Mouse (Mus musculus) MEL (cell line): Measurements from ENCODE around the gene Tmem236. TPM values are rescaled to one million over a fixed set of nuclear protein-coding genes. Genes with fewer than 3 reads are reported as not detected.

Experiments
- DNase-seq: peaks from one replicate; pipeline ENCODE4 v3.0.0; 2011; ENCODE audit warnings: low read depth, low spot score
- H3K27ac ChIP-seq: 2 replicates; pipeline ENCODE4 v1.5.1; 2012; ENCODE audit warnings: low read depth, mild to moderate bottlenecking, control low read depth, low read length, moderate library complexity; ENCODE audit not compliant: control insufficient read depth
- H3K27me3 ChIP-seq, 2 experiments: fragments of 150-350 bp in 1 of 2; sonication (generic) in 1 of 2; 2 replicates each; pipeline ENCODE4 v1.6.1; 2012; ENCODE audit warnings: low read length in 2 of 2, mild to moderate bottlenecking in 2 of 2, improper control_type of control experiment in 1 of 2, moderate library complexity in 1 of 2; ENCODE audit not compliant: insufficient read depth in 2 of 2, control insufficient read depth in 1 of 2
- H3K36me3 ChIP-seq, 2 experiments: 2 replicates each; pipeline ENCODE4 v1.6.1; 2012 to 2014; ENCODE audit warnings: low read length in 2 of 2, improper control_type of control experiment in 1 of 2, inconsistent platforms in 1 of 2, mild to moderate bottlenecking in 1 of 2; ENCODE audit not compliant: insufficient read depth in 2 of 2, control insufficient read depth in 1 of 2
- H3K4me1 ChIP-seq, 2 experiments: fragments of 150-350 bp in 1 of 2; sonication (generic) in 1 of 2; 2 replicates each; pipeline ENCODE4 v1.6.1; 2012; ENCODE audit warnings: low read length in 2 of 2, improper control_type of control experiment in 1 of 2, mild to moderate bottlenecking in 1 of 2; ENCODE audit not compliant: insufficient read depth in 2 of 2, control insufficient read depth in 1 of 2
- H3K4me3 ChIP-seq, 2 experiments: fragments of 150-350 bp in 1 of 2; sonication (generic) in 1 of 2; 2 replicates each; pipeline ENCODE4 v1.5.1; 2012; ENCODE audit warnings: low read depth in 2 of 2, low read length in 2 of 2, mild to moderate bottlenecking in 2 of 2, moderate library complexity in 2 of 2, control low read depth in 1 of 2, improper control_type of control experiment in 1 of 2; ENCODE audit not compliant: control insufficient read depth in 1 of 2, insufficient read depth in 1 of 2
- H3K79me2 ChIP-seq: 2 replicates; pipeline ENCODE4 v1.6.1; 2012; ENCODE audit warnings: mild to moderate bottlenecking, low read length, moderate library complexity; ENCODE audit not compliant: control insufficient read depth, poor library complexity, insufficient read depth
- H3K9ac ChIP-seq: 2 replicates; pipeline ENCODE4 v1.6.1; 2012; ENCODE audit warnings: low read depth, mild to moderate bottlenecking, control low read depth, low read length, moderate library complexity; ENCODE audit not compliant: control insufficient read depth, poor library complexity, severe bottlenecking
- H3K9me3 ChIP-seq: fragments of 150-350 bp; sonication (generic); replicated peaks from 2 replicates; pipeline ENCODE4 v1.6.1; 2012; ENCODE audit warnings: mild to moderate bottlenecking, low read length, improper control_type of control experiment, moderate library complexity; ENCODE audit not compliant: insufficient read depth
- BHLHE40 ChIP-seq: IDR thresholded peaks from 2 replicates; pipeline ENCODE4 v1.6.1; 2012; ENCODE audit warnings: low read depth, mild to moderate bottlenecking, inconsistent platforms, low read length, improper control_type of control experiment, borderline replicate concordance
- CHD2 ChIP-seq: IDR thresholded peaks from 2 replicates; pipeline ENCODE4 v1.6.1; 2011; ENCODE audit warnings: low read length, improper control_type of control experiment
- E2F4 ChIP-seq: IDR thresholded peaks from 2 replicates; pipeline ENCODE4 v1.6.1; 2011; ENCODE audit warnings: low read depth, low read length, improper control_type of control experiment, borderline replicate concordance
- GATA1 ChIP-seq: IDR thresholded peaks from 2 replicates; pipeline ENCODE4 v1.6.1; 2011; ENCODE audit warnings: low read depth, low read length, improper control_type of control experiment
- HCFC1 ChIP-seq: IDR thresholded peaks from 2 replicates; pipeline ENCODE4 v1.6.1; 2012; ENCODE audit warnings: low read depth, mild to moderate bottlenecking, inconsistent platforms, low read length, improper control_type of control experiment, moderate library complexity
- KAT2A ChIP-seq: conservative IDR thresholded peaks from 2 replicates; pipeline ENCODE4 v1.6.1; 2012; ENCODE audit warnings: low read depth, low read length, improper control_type of control experiment, inconsistent platforms
- MAFK ChIP-seq: IDR thresholded peaks from 2 replicates; pipeline ENCODE4 v1.6.1; 2011; ENCODE audit warnings: low read depth, mild to moderate bottlenecking, low read length, improper control_type of control experiment, borderline replicate concordance
- MAX ChIP-seq: IDR thresholded peaks from 2 replicates; pipeline ENCODE4 v1.6.1; 2011; ENCODE audit warnings: low read length, improper control_type of control experiment
- MAZ ChIP-seq: IDR thresholded peaks from 2 replicates; pipeline ENCODE4 v1.6.1; 2012; ENCODE audit warnings: low read depth, mild to moderate bottlenecking, inconsistent platforms, low read length, improper control_type of control experiment
- MEF2A ChIP-seq: IDR thresholded peaks from 2 replicates; pipeline ENCODE4 v1.6.1; 2014; ENCODE audit warnings: low read depth, mild to moderate bottlenecking, inconsistent platforms, low read length, improper control_type of control experiment; ENCODE audit not compliant: poor library complexity, insufficient replicate concordance, severe bottlenecking; ENCODE audit errors: extremely low read depth
- MXI1 ChIP-seq: IDR thresholded peaks from 2 replicates; pipeline ENCODE4 v1.6.1; 2011; ENCODE audit warnings: mild to moderate bottlenecking, low read depth, low read length, improper control_type of control experiment
- MYB ChIP-seq: IDR thresholded peaks from 2 replicates; pipeline ENCODE4 v1.6.1; 2011; ENCODE audit warnings: mild to moderate bottlenecking, low read depth, low read length, improper control_type of control experiment
- MYC ChIP-seq: IDR thresholded peaks from 2 replicates; pipeline ENCODE4 v1.6.1; 2011; ENCODE audit warnings: low read depth, mild to moderate bottlenecking, low read length, improper control_type of control experiment, moderate library complexity
- NELFE ChIP-seq: IDR thresholded peaks from 2 replicates; pipeline ENCODE4 v1.6.1; 2011; ENCODE audit warnings: low read depth, low read length, improper control_type of control experiment
- NRF1 ChIP-seq: IDR thresholded peaks from 2 replicates; pipeline ENCODE4 v1.6.1; 2014; ENCODE audit warnings: low read depth, mild to moderate bottlenecking, inconsistent platforms, low read length, improper control_type of control experiment, moderate library complexity; ENCODE audit not compliant: poor library complexity, insufficient read depth, severe bottlenecking
- POLR2A ChIP-seq, 2 experiments: IDR thresholded peaks; 2 replicates each; pipeline ENCODE4 v1.6.1; 2011 to 2012; ENCODE audit warnings: low read length in 2 of 2, mild to moderate bottlenecking in 2 of 2, control low read depth in 1 of 2, improper control_type of control experiment in 1 of 2, low read depth in 1 of 2, moderate library complexity in 1 of 2; ENCODE audit not compliant: control insufficient read depth in 1 of 2, insufficient read depth in 1 of 2, poor library complexity in 1 of 2
- POLR2AphosphoS2 ChIP-seq: IDR thresholded peaks from 2 replicates; pipeline ENCODE4 v1.6.1; 2011; ENCODE audit warnings: low read length, improper control_type of control experiment
- POLR2AphosphoS5 ChIP-seq: IDR thresholded peaks from 2 replicates; pipeline ENCODE4 v1.6.1; 2012; ENCODE audit warnings: low read depth, borderline replicate concordance, mild to moderate bottlenecking, inconsistent platforms, low read length, moderate library complexity, mixed read lengths
- RAD21 ChIP-seq: IDR thresholded peaks from 2 replicates; pipeline ENCODE4 v1.6.1; 2011; ENCODE audit warnings: mild to moderate bottlenecking, low read depth, low read length, improper control_type of control experiment
- RCOR1 ChIP-seq: IDR thresholded peaks from 2 replicates; pipeline ENCODE4 v1.6.1; 2012; ENCODE audit warnings: low read depth, mild to moderate bottlenecking, inconsistent platforms, low read length, improper control_type of control experiment
- SIN3A ChIP-seq: IDR thresholded peaks from 2 replicates; pipeline ENCODE4 v1.6.1; 2012; ENCODE audit warnings: low read length, improper control_type of control experiment, inconsistent platforms
- SMC3 ChIP-seq: IDR thresholded peaks from 2 replicates; pipeline ENCODE4 v1.6.1; 2011; ENCODE audit warnings: low read depth, low read length, improper control_type of control experiment
- TBP ChIP-seq: IDR thresholded peaks from 2 replicates; pipeline ENCODE4 v1.8.0; 2011; ENCODE audit warnings: low read depth, low read length, improper control_type of control experiment
- ZC3H11A ChIP-seq: IDR thresholded peaks from 2 replicates; pipeline ENCODE4 v1.6.1; 2012; ENCODE audit warnings: low read depth, mild to moderate bottlenecking, inconsistent platforms, low read length, improper control_type of control experiment
- ZKSCAN1 ChIP-seq: IDR thresholded peaks from 2 replicates; pipeline ENCODE4 v1.6.1; 2012; ENCODE audit warnings: low read depth, mild to moderate bottlenecking, inconsistent platforms, low read length, improper control_type of control experiment, moderate library complexity
- polyA plus RNA-seq, 2 experiments: library from polyadenylated mRNA; stranded (reverse) in 1 of 2; unstranded in 1 of 2; fragments of >175 nt in 1 of 2; fragments of >200 nt in 1 of 2; gene quantifications; 2 replicates each; pipeline versions ENCODE4 v1.2.1 to v1.2.4; 2012; ENCODE audit warnings: low replicate concordance in 2 of 2, low read depth in 1 of 2; ENCODE audit not compliant: insufficient read length in 2 of 2, insufficient read depth in 1 of 2, missing spikeins in 1 of 2
- total RNA-seq: library from RNA; depleted of rRNA; stranded (reverse); fragments of 300-350 nt; gene quantifications from 2 replicates; pipeline ENCODE4 v1.2.3, GENCODE M21; 2012

Gene Tmem236
- total and polyA plus RNA-seq, 3 experiments = 0.04 to 0.06 TPM; not detected in 1

- Histone ChIP-seq H3K4me3 (no peak overlapping the region), H3K79me2 (no peaks in the 10 kb centered on the region), H3K27me3 (peaks cover 0 to 2% of the 10 kb centered on the region in 2 experiments; a peak in 2 of 4 replicates), H3K4me1 (no peaks in the 10 kb centered on the region), H3K9me3 (no peaks in the 10 kb centered on the region), H3K36me3 (no peaks in the 10 kb centered on the region), H3K9ac (no peak overlapping the region), H3K27ac (no peak overlapping the region)
- TF ChIP-seq HCFC1 (no peak), ZC3H11A (no peak), MYB (no peak), GATA1 (no peak), KAT2A (no peak), MAZ (no peak), NRF1 (no peak), MXI1 (no peak), RAD21 (no peak), RCOR1 (no peak), SIN3A (no peak), TBP (no peak), MAX (no peak), CHD2 (no peak), ZKSCAN1 (no peak)
- no peak for DNase-seq
Observed at GRCm38 (mm10) chr2:14214764-14215163, 40.4 kb downstream of the Tmem236 start.

- H3K9me3 ChIP-seq = no peaks in the 10 kb centered on the region
- DNase-seq = no peak
- no peaks in the 10 kb centered on the region for H3K4me1 ChIP-seq
- peaks cover 0 to 2% of the 10 kb centered on the region in 2 experiments; a peak in 2 of 4 replicates for H3K27me3 ChIP-seq
- no peaks in the 10 kb centered on the region for H3K36me3 ChIP-seq
- no peak overlapping the region for H3K27ac ChIP-seq
- TF ChIP-seq MAFK (no peak), MEF2A (no peak), MAZ (no peak), GATA1 (no peak), RAD21 (no peak), NRF1 (no peak), POLR2AphosphoS5 (no peak), MYC (no peak), SIN3A (no peak), E2F4 (no peak), SMC3 (no peak), POLR2A (IDR thresholded peaks at IDR 0.05; ENCODE audit: control insufficient read depth in 1 of 2, insufficient read depth in 1 of 2, low read depth in 1 of 2, low read length in 2 of 2, poor library complexity in 1 of 2) (no peak), BHLHE40 (no peak), POLR2AphosphoS2 (no peak), NELFE (no peak)
- no peaks in the 10 kb centered on the region for H3K79me2 ChIP-seq
- H3K4me3 ChIP-seq = no peak overlapping the region
- H3K9ac ChIP-seq = no peak overlapping the region
Observed at GRCm38 (mm10) chr2:14216653-14217052, 42.3 kb downstream of the Tmem236 start.
